In the genomic region with DNA sequence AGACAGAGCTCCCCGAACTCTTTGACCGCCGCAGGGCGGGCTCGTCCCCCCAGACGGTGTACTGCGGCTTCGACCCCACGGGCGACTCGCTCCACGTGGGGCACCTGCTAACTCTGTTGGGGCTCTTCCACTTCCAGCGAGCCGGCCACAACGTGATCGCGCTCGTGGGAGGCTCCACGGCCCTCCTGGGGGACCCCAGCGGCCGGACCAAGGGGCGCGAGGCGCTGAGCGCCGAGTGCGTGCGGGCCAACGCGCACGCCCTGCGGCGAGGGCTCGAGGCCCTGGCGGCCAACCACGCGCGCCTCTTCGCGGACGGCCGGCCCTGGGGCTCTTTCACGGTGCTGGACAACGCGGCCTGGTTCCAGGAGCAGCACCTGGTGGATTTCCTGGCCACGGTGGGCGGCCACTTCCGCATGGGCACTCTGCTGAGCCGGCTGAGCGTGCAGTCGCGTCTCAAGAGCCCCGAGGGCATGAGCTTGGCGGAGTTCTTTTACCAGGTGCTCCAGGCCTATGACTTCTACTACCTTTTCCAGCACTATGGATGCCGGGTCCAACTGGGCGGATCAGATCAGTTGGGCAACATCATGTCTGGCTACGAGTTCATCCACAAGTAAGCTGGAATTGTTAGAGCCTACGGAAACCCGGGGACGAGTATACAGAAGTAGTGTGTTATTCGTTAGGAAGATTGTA, we compare ENCODE assay signal across 8 mouse cellular contexts. TPM values are rescaled to one million over a fixed set of nuclear protein-coding genes. Genes with fewer than 3 reads are reported as not detected.
DNase-seq lines count a peak whose midpoint lies in the region; ATAC-seq and TF ChIP-seq lines count a peak whose summit lies in the region.

No protein-coding gene starts in this region.

- H3K4me3 ChIP-seq in MEL (ENCODE audit: control insufficient read depth in 1 of 2, insufficient read depth in 1 of 2, low read depth in 2 of 2, low read length in 2 of 2), result peak overlapping the region; percentile 75 to 85
- peak overlapping the region; percentile 81 for H3K4me3 ChIP-seq in brown adipose tissue, adult 24 weeks (ENCODE audit: insufficient read depth, low read depth, low read length)
- H3K4me3 ChIP-seq in forebrain, embryonic 10.5 days, result peak overlapping the region; percentile 94
- peak overlapping the region; percentile 98 for H3K4me3 ChIP-seq in heart, embryonic 15.5 days
- peak overlapping the region; percentile 82 for H3K4me3 ChIP-seq in lung, postnatal 0 days (ENCODE audit: low read depth, low read length)

- TF ChIP-seq POLR2A in MEL (IDR thresholded peaks at IDR 0.05; ENCODE audit: control insufficient read depth in 1 of 2, insufficient read depth in 1 of 2, low read depth in 1 of 2, low read length in 2 of 2, poor library complexity in 1 of 2), result no peak; a peak in 2 of 4 replicates

- peaks cover 2% of the 10 kb centered on the region in 2 experiments; a peak in 2 of 4 replicates for H3K27me3 ChIP-seq in MEL (ENCODE audit: control insufficient read depth in 1 of 2, insufficient read depth in 2 of 2, low read length in 2 of 2)
- no peaks in the 10 kb centered on the region for H3K27me3 ChIP-seq in forebrain, embryonic 10.5 days (ENCODE audit: poor library complexity, severe bottlenecking)
- no peaks in the 10 kb centered on the region for H3K27me3 ChIP-seq in heart, embryonic 15.5 days
- H3K27me3 ChIP-seq in lung, postnatal 0 days (replicated peaks; ENCODE audit: insufficient read depth, low read length), result no peaks in the 10 kb centered on the region

- H3K9me3 ChIP-seq in MEL (replicated peaks; ENCODE audit: insufficient read depth, low read length), result no peaks in the 10 kb centered on the region
- H3K9me3 ChIP-seq in forebrain, embryonic 10.5 days, result no peaks in the 10 kb centered on the region
- no peaks in the 10 kb centered on the region for H3K9me3 ChIP-seq in heart, embryonic 15.5 days (replicated peaks)
- no peaks in the 10 kb centered on the region for H3K9me3 ChIP-seq in lung, postnatal 0 days (ENCODE audit: low read length)

- WGBS in forebrain, embryonic 10.5 days, result under 1% methylated on average over 57 of the region's 61 CpGs
- WGBS in heart, embryonic 15.5 days, result under 1% methylated on average over 61 of the region's 61 CpGs
- WGBS in lung, postnatal 0 days, result 2% methylated on average over 49 of the region's 61 CpGs

- peak overlapping the region; percentile 92 for H3K4me2 ChIP-seq in heart, embryonic 15.5 days
- peak overlapping the region; percentile 97 for H3K4me2 ChIP-seq in lung, postnatal 0 days (replicated peaks; ENCODE audit: low read depth, low read length)

- no peak for TF ChIP-seq CTCF in MEL (IDR thresholded peaks at IDR 0.05 in 2 of 3, conservative IDR thresholded peaks at IDR 0.05 in 1 of 3; ENCODE audit: control insufficient read depth in 1 of 3, insufficient read depth in 1 of 3, low read depth in 2 of 3, low read length in 3 of 3, poor library complexity in 1 of 3, severe bottlenecking in 1 of 3)
- no peak for TF ChIP-seq CTCF in lung, postnatal 0 days (IDR thresholded peaks at IDR 0.05)

- H3K79me2 ChIP-seq in MEL (ENCODE audit: control insufficient read depth, insufficient read depth, low read length, poor library complexity), result peaks cover 22% of the 10 kb centered on the region

- peaks cover 5 to 18% of the 10 kb centered on the region in 2 experiments for H3K36me3 ChIP-seq in MEL (ENCODE audit: control insufficient read depth in 1 of 2, insufficient read depth in 2 of 2, low read length in 2 of 2)
- H3K36me3 ChIP-seq in forebrain, embryonic 10.5 days (replicated peaks), result peaks cover 26% of the 10 kb centered on the region
- H3K36me3 ChIP-seq in heart, embryonic 15.5 days, result peaks cover 22% of the 10 kb centered on the region
- H3K36me3 ChIP-seq in lung, postnatal 0 days (ENCODE audit: insufficient read depth, low read length), result no peaks in the 10 kb centered on the region; the same call in 1 of the 2 replicates

- TF ChIP-seq EP300 in MEL (IDR thresholded peaks at IDR 0.05; ENCODE audit: low read depth in 1 of 2, low read length in 2 of 2), result no peak
- no peak for TF ChIP-seq EP300 in lung, postnatal 0 days (IDR thresholded peaks at IDR 0.05)

- peak overlapping the region; percentile 62 for H3K27ac ChIP-seq in MEL (ENCODE audit: control insufficient read depth, low read depth, low read length)
- peak overlapping the region; percentile 63 for H3K27ac ChIP-seq in brown adipose tissue, adult 24 weeks (replicated peaks; ENCODE audit: low read depth, low read length)
- peak overlapping the region; percentile 97 for H3K27ac ChIP-seq in forebrain, embryonic 10.5 days
- peak overlapping the region; percentile 96 for H3K27ac ChIP-seq in heart, embryonic 15.5 days
- H3K27ac ChIP-seq in lung, postnatal 0 days (ENCODE audit: low read length), result peak overlapping the region; percentile 96

- H3K4me1 ChIP-seq in MEL (ENCODE audit: control insufficient read depth in 1 of 2, insufficient read depth in 2 of 2, low read length in 2 of 2), result no peaks in the 10 kb centered on the region; a peak in 1 of 4 replicates
- no peaks in the 10 kb centered on the region for H3K4me1 ChIP-seq in brown adipose tissue, adult 24 weeks (ENCODE audit: control insufficient read depth, insufficient read depth, insufficient read length, low read length)
- H3K4me1 ChIP-seq in forebrain, embryonic 10.5 days, result peaks cover 19% of the 10 kb centered on the region
- H3K4me1 ChIP-seq in heart, embryonic 15.5 days (replicated peaks), result peaks cover 17% of the 10 kb centered on the region
- H3K4me1 ChIP-seq in lung, postnatal 0 days (ENCODE audit: insufficient read depth, low read depth, low read length), result peaks cover 3% of the 10 kb centered on the region; the same call in 1 of the 2 replicates

- ATAC-seq in heart, embryonic 15.5 days (replicated peaks; ENCODE audit: insufficient number of reproducible peaks, insufficient read depth, low FRiP score, low read depth), result peak; percentile 54
- peak; percentile 40 for ATAC-seq in lung, postnatal 0 days

- DNase-seq in MEL (ENCODE audit: low read depth, low spot score), result peak; percentile 73
- DNase-seq in forebrain, embryonic 10.5 days (ENCODE audit: extremely low spot score, low spot score), result peak; percentile 65
- DNase-seq in kidney, postnatal 36 days, result peak; percentile 47 to 64
- DNase-seq in lung, postnatal 0 days (ENCODE audit: low spot score), result peak; percentile 56
- DNase-seq in ovary, postnatal 14 days (ENCODE audit: low spot score), result peak; percentile 17
- peak; percentile 40 to 42 for DNase-seq in thymus, postnatal 36 days

- peak overlapping the region; percentile 95 for H3K9ac ChIP-seq in MEL (ENCODE audit: control insufficient read depth, low read depth, low read length, poor library complexity, severe bottlenecking)
- H3K9ac ChIP-seq in heart, embryonic 15.5 days, result peak overlapping the region; percentile 91
- peak overlapping the region; percentile 70 for H3K9ac ChIP-seq in lung, postnatal 0 days (replicated peaks; ENCODE audit: low read depth)

- no peak for TF ChIP-seq RAD21 in MEL (IDR thresholded peaks at IDR 0.05; ENCODE audit: low read depth, low read length)

TF ChIP-seq in MEL, 35 proteins besides CTCF, POLR2A, EP300 and RAD21:
- TF ChIP-seq MXI1 (IDR thresholded peaks at IDR 0.05; ENCODE audit: low read depth, low read length), result peak; percentile 64
- TF ChIP-seq ELF1 (IDR thresholded peaks at IDR 0.05; ENCODE audit: low read depth, low read length), result peak; percentile 76
- peak; percentile 17; the same call in 1 of the 2 replicates for TF ChIP-seq SIN3A (IDR thresholded peaks at IDR 0.05; ENCODE audit: low read length)
- TF ChIP-seq TAL1 (IDR thresholded peaks at IDR 0.05; ENCODE audit: low read length), result no peak
- 0 out of 2 replicates have a peak, but pooled peaks have one; percentile 7 for TF ChIP-seq CHD1 (IDR thresholded peaks at IDR 0.05; ENCODE audit: low read depth, low read length)
- TF ChIP-seq MYC (IDR thresholded peaks at IDR 0.05; ENCODE audit: low read depth, low read length), result no peak; the same call in 1 of the 2 replicates

RNA-seq across cellular contexts. Expression of a gene that starts 0.5 kb away (rescaled TPM):
- 46.9 and 48.2 TPM in 2 replicates for total RNA-seq in MEL (2012; rRNA removed)
- 10 to 100 TPM in 1 of 2 experiments, not detected in 1; 49.2 TPM for polyA plus RNA-seq in MEL (2012; ENCODE audit: insufficient read depth in 1 of 2, insufficient read length in 2 of 2, low read depth in 1 of 2, low replicate concordance in 2 of 2, missing spikeins in 1 of 2)
- polyA plus RNA-seq in brown adipose tissue, adult 24 weeks (2012; ENCODE audit: insufficient read depth, insufficient read length, missing spikeins), result 41.0 and 49.3 TPM in 2 replicates
- 47.8 and 49.5 TPM in 2 replicates for polyA plus RNA-seq in forebrain, embryonic 10.5 days (2016; fragmentation: Nextera tagmentation; extraction: Ambion mirVana)
- polyA plus RNA-seq in heart, embryonic 15.5 days (2015; fragmentation: Nextera tagmentation; extraction: Ambion mirVana), result 38.4 and 41.1 TPM in 2 replicates
- polyA plus RNA-seq in lung, postnatal 0 days (2015; fragmentation: Nextera tagmentation; extraction: Ambion mirVana), result 14.1 and 15.2 TPM in 2 replicates

RNA-seq across cellular contexts. Expression of a gene that starts 55.5 kb away (rescaled TPM):
- total RNA-seq in MEL (2012; rRNA removed), result 53.3 and 55.2 TPM in 2 replicates
- polyA plus RNA-seq in MEL (2012; ENCODE audit: insufficient read depth in 1 of 2, insufficient read length in 2 of 2, low read depth in 1 of 2, low replicate concordance in 2 of 2, missing spikeins in 1 of 2), result 10 to 100 TPM; 62.3 to 83.2 TPM
- 53.4 and 56.8 TPM in 2 replicates for polyA plus RNA-seq in brown adipose tissue, adult 24 weeks (2012; ENCODE audit: insufficient read depth, insufficient read length, missing spikeins)
- 55.8 and 56.5 TPM in 2 replicates for polyA plus RNA-seq in forebrain, embryonic 10.5 days (2016; fragmentation: Nextera tagmentation; extraction: Ambion mirVana)
- 57.7 and 65.3 TPM in 2 replicates for polyA plus RNA-seq in heart, embryonic 15.5 days (2015; fragmentation: Nextera tagmentation; extraction: Ambion mirVana)
- polyA plus RNA-seq in lung, postnatal 0 days (2015; fragmentation: Nextera tagmentation; extraction: Ambion mirVana), result 28.6 and 29.4 TPM in 2 replicates

Comparison
In these comparisons a context has a peak if more than half of its experiments do, and no peak if none do; other contexts are left out.
1. Peak in every context shown above with its lines: DNase-seq, ATAC-seq, H3K4me3 ChIP-seq and H3K27ac ChIP-seq.
2. DNase-seq: peak in every context shown above with its lines; median percentile 73 in MEL; 65 in forebrain, embryonic 10.5 days; 56 in lung, postnatal 0 days; 56 in kidney, postnatal 36 days; 41 in thymus, postnatal 36 days; 17 in ovary, postnatal 14 days.